Mouse (Mus musculus) midbrain, embryonic 11.5 days (tissue): ENCODE results near the gene Jup. TPM values are rescaled to one million over a fixed set of nuclear protein-coding genes. Genes with fewer than 3 reads are reported as not detected.
A peak's percentile ranks its signal among the peaks of the same experiment; 100 is the strongest.

Source experiments
- ATAC-seq: fragments of 200-750 bp; cut with Nextera tagmentation; 2 replicates; pipeline ENCODE4 v1.8.0; 2017; ENCODE audit warnings: moderate TSS enrichment, moderate library complexity; ENCODE audit not compliant: low FRiP score
- DNase-seq: peaks from one replicate; pipeline ENCODE4 v3.0.0; 2015; ENCODE audit warnings: low spot score; ENCODE audit errors: missing footprints
- H3K27ac ChIP-seq: fragments of 300-500 bp; sonication (generic); 2 replicates; pipeline ENCODE4 v1.5.1; 2014; ENCODE audit warnings: low read depth, low read length
- H3K27me3 ChIP-seq: fragments of 300-500 bp; sonication (generic); 2 replicates; pipeline ENCODE4 v1.6.1; 2014; ENCODE audit warnings: mild to moderate bottlenecking, low read length, moderate library complexity, mixed read lengths; ENCODE audit not compliant: control insufficient read depth, insufficient read depth
- H3K36me3 ChIP-seq: fragments of 300-500 bp; sonication (generic); 2 replicates; pipeline ENCODE4 v1.6.1; 2014; ENCODE audit warnings: mild to moderate bottlenecking, low read length, moderate library complexity, mixed read lengths; ENCODE audit not compliant: control insufficient read depth, insufficient read depth
- H3K4me1 ChIP-seq: fragments of 300-500 bp; sonication (generic); 2 replicates; pipeline ENCODE4 v1.6.1; 2014; ENCODE audit warnings: low read length; ENCODE audit not compliant: control insufficient read depth, insufficient read depth
- H3K4me2 ChIP-seq: fragments of 300-500 bp; sonication (generic); 2 replicates; pipeline ENCODE4 v1.6.1; 2014; ENCODE audit warnings: mild to moderate bottlenecking, moderate library complexity
- H3K4me3 ChIP-seq: fragments of 300-500 bp; sonication (generic); 2 replicates; pipeline ENCODE4 v1.5.1; 2014; ENCODE audit warnings: low read depth, low read length
- H3K9ac ChIP-seq: fragments of 300-500 bp; sonication (generic); 2 replicates; pipeline ENCODE4 v1.6.1; 2014; ENCODE audit warnings: low read length
- H3K9me3 ChIP-seq: fragments of 300-500 bp; sonication (generic); 2 replicates; pipeline ENCODE4 v1.6.1; 2016; ENCODE audit warnings: low read length; ENCODE audit not compliant: control insufficient read depth
- WGBS: fragments of 180-500 bp; shearing (Covaris S2); extraction: QIAGEN DNeasy Blood & Tissue Kit; methylation state at CpG from one replicate; pipeline ENCODE4 v1.1.7; 2014; 5-methylcytosine and 5-hydroxymethylcytosine counted together
- polyA plus RNA-seq: library from polyadenylated mRNA; unstranded; fragments of >200 nt; fragmentation: Nextera tagmentation; extraction: Ambion mirVana; gene quantifications from 2 replicates; pipeline ENCODE4 v1.2.1, GENCODE M21; 2014

Gene Jup
- polyA plus RNA-seq, 1 experiment from 2014 or later: 25.2 TPM

GRCm38 (mm10) chr11:100395200-100395599 is 2.4 kb downstream of the Jup start:
- Histone ChIP-seq H3K9me3 (no peaks in the 10 kb centered on the region), H3K27me3 (peaks cover 22% of the 10 kb centered on the region), H3K4me1 (peaks cover 5% of the 10 kb centered on the region), H3K9ac (no peak overlapping the region), H3K36me3 (no peaks in the 10 kb centered on the region), H3K27ac (no peak overlapping the region), H3K4me3 (no peak overlapping the region), H3K4me2 (no peak overlapping the region)
- DNase-seq (no peak), ATAC-seq (no peak)
- WGBS: 42% methylated on average over 11 of the region's 11 CpGs

- Histone ChIP-seq H3K4me2 (no peak overlapping the region), H3K4me1 (peaks cover 5% of the 10 kb centered on the region), H3K9me3 (no peaks in the 10 kb centered on the region), H3K27ac (no peak overlapping the region), H3K27me3 (peaks cover 22% of the 10 kb centered on the region), H3K4me3 (no peak overlapping the region), H3K36me3 (no peaks in the 10 kb centered on the region), H3K9ac (no peak overlapping the region)
- no peak for DNase-seq
- 79% methylated on average over 5 of the region's 5 CpGs for WGBS
- no peak for ATAC-seq
Measured at GRCm38 (mm10) chr11:100394353-100395074, 3.0 kb downstream of the Jup start.

- Histone ChIP-seq H3K9ac (no peak overlapping the region), H3K9me3 (no peaks in the 10 kb centered on the region), H3K36me3 (no peaks in the 10 kb centered on the region), H3K4me1 (peaks cover 5% of the 10 kb centered on the region), H3K27me3 (peaks cover 22% of the 10 kb centered on the region), H3K4me2 (no peak overlapping the region), H3K4me3 (no peak overlapping the region), H3K27ac (no peak overlapping the region)
- no peak for DNase-seq
- no peak for ATAC-seq
- WGBS: 85% methylated on average over 7 of the region's 7 CpGs
Measured at GRCm38 (mm10) chr11:100393733-100394132, 3.8 kb downstream of the Jup start.

- no peak for ATAC-seq
- Histone ChIP-seq H3K9ac (no peak overlapping the region), H3K4me2 (no peak overlapping the region), H3K4me3 (no peak overlapping the region), H3K36me3 (no peaks in the 10 kb centered on the region), H3K27me3 (peaks cover 22% of the 10 kb centered on the region), H3K9me3 (no peaks in the 10 kb centered on the region), H3K4me1 (peaks cover 5% of the 10 kb centered on the region), H3K27ac (no peak overlapping the region)
- no peak for DNase-seq
- WGBS: 90% methylated on average over 5 of the region's 5 CpGs
Measured at GRCm38 (mm10) chr11:100392958-100393357, 4.6 kb downstream of the Jup start.

GRCm38 (mm10) chr11:100391884-100392345 is 5.6 kb downstream of the Jup start:
- Histone ChIP-seq H3K4me2 (no peak overlapping the region), H3K4me1 (peaks cover 3% of the 10 kb centered on the region)
- WGBS: 72% methylated on average over 7 of the region's 7 CpGs

GRCm38 (mm10) chr11:100391081-100391883 is 6.3 kb downstream of the Jup start:
- 73% methylated on average over 9 of the region's 9 CpGs for WGBS
- Histone ChIP-seq H3K27ac (no peak overlapping the region), H3K4me1 (peaks cover 2% of the 10 kb centered on the region), H3K9me3 (no peaks in the 10 kb centered on the region), H3K4me3 (no peak overlapping the region), H3K36me3 (no peaks in the 10 kb centered on the region), H3K9ac (no peak overlapping the region), H3K27me3 (peaks cover 10% of the 10 kb centered on the region; the same call in 1 of the 2 replicates), H3K4me2 (0 out of 2 replicates have a peak overlapping the region, but pooled peaks have one; percentile 5)
- ATAC-seq: peak; percentile 44; the same call in 1 of the 2 replicates
- DNase-seq: no peak

More at GRCm38 (mm10) chr11:100391884-100392345, 5.6 kb downstream of the Jup start:
- DNase-seq: no peak
- Histone ChIP-seq H3K9me3 (no peaks in the 10 kb centered on the region), H3K9ac (no peak overlapping the region), H3K4me3 (no peak overlapping the region), H3K36me3 (no peaks in the 10 kb centered on the region), H3K27me3 (peaks cover 17% of the 10 kb centered on the region), H3K27ac (no peak overlapping the region)
- no peak for ATAC-seq

- WGBS: 49% methylated on average over 8 of the region's 8 CpGs
- Histone ChIP-seq H3K36me3 (no peaks in the 10 kb centered on the region), H3K9ac (no peak overlapping the region), H3K9me3 (no peaks in the 10 kb centered on the region), H3K4me1 (peaks cover 2% of the 10 kb centered on the region), H3K4me2 (no peak overlapping the region), H3K27ac (no peak overlapping the region), H3K4me3 (no peak overlapping the region), H3K27me3 (peaks cover 2% of the 10 kb centered on the region; the same call in 1 of the 2 replicates)
- no peak for DNase-seq
- ATAC-seq: no peak
Measured at GRCm38 (mm10) chr11:100389931-100390445, 7.6 kb downstream of the Jup start.

GRCm38 (mm10) chr11:100388588-100388987 is 9.0 kb downstream of the Jup start:
- Histone ChIP-seq H3K4me2 (no peak overlapping the region), H3K4me3 (no peak overlapping the region), H3K27ac (no peak overlapping the region), H3K27me3 (no peaks in the 10 kb centered on the region), H3K9me3 (no peaks in the 10 kb centered on the region), H3K4me1 (peaks cover 2% of the 10 kb centered on the region), H3K36me3 (no peaks in the 10 kb centered on the region), H3K9ac (no peak overlapping the region)
- 83% methylated on average over 6 of the region's 6 CpGs for WGBS
- DNase-seq: no peak
- no peak for ATAC-seq
